Mouse (Mus musculus) midbrain, embryonic 14.5 days (tissue): ENCODE results near the gene Susd1. TPM values are rescaled to one million over a fixed set of nuclear protein-coding genes. Genes with fewer than 3 reads are reported as not detected.
A peak's percentile ranks its signal among the peaks of the same experiment; 100 is the strongest.

Experiments
- ATAC-seq: fragments of 200-750 bp; cut with Nextera tagmentation; 2 replicates; pipeline ENCODE4 v1.8.0; 2017; ENCODE audit warnings: moderate number of reproducible peaks, moderate library complexity; ENCODE audit not compliant: low FRiP score, low TSS enrichment
- DNase-seq: peaks from one replicate; pipeline ENCODE4 v3.0.0-alpha.2; 2015
- H3K27ac ChIP-seq: fragments of 300-500 bp; sonication (generic); replicated peaks from 2 replicates; pipeline ENCODE4 v1.5.1; 2014; ENCODE audit warnings: mild to moderate bottlenecking, low read depth, low read length, moderate library complexity
- H3K27me3 ChIP-seq: fragments of 300-500 bp; sonication (generic); 2 replicates; pipeline ENCODE4 v1.6.1; 2014; ENCODE audit warnings: low read length, control low read depth, mixed read lengths; ENCODE audit not compliant: control insufficient read depth, insufficient read depth
- H3K36me3 ChIP-seq: fragments of 300-500 bp; sonication (generic); 2 replicates; pipeline ENCODE4 v1.6.1; 2014; ENCODE audit warnings: low read length, control low read depth; ENCODE audit not compliant: control insufficient read depth, insufficient read depth
- H3K4me1 ChIP-seq: fragments of 300-500 bp; sonication (generic); 2 replicates; pipeline ENCODE4 v1.6.1; 2014; ENCODE audit warnings: mild to moderate bottlenecking, antibody characterized with exemption, low read length, control low read depth; ENCODE audit not compliant: control insufficient read depth, insufficient read depth
- H3K4me2 ChIP-seq: fragments of 300-500 bp; sonication (generic); 2 replicates; pipeline ENCODE4 v1.6.1; 2014; ENCODE audit warnings: mild to moderate bottlenecking, low read length, moderate library complexity
- H3K4me3 ChIP-seq: fragments of 300-500 bp; sonication (generic); replicated peaks from 2 replicates; pipeline ENCODE4 v1.5.1; 2014; ENCODE audit warnings: low read depth, low read length
- H3K9ac ChIP-seq: fragments of 300-500 bp; sonication (generic); replicated peaks from 2 replicates; pipeline ENCODE4 v1.6.1; 2014; ENCODE audit warnings: mild to moderate bottlenecking, low read length, moderate library complexity
- H3K9me3 ChIP-seq: fragments of 300-500 bp; sonication (generic); 2 replicates; pipeline ENCODE4 v1.6.1; 2016; ENCODE audit warnings: low read length, control low read depth, mixed read lengths; ENCODE audit not compliant: control insufficient read depth
- WGBS: fragments of 180-500 bp; shearing (Covaris S2); extraction: QIAGEN DNeasy Blood & Tissue Kit; methylation state at CpG from one replicate; pipeline ENCODE4 v1.1.7; 2014; 5-methylcytosine and 5-hydroxymethylcytosine counted together
- polyA plus RNA-seq: library from polyadenylated mRNA; unstranded; fragments of >200 nt; fragmentation: Nextera tagmentation; extraction: Ambion mirVana; gene quantifications from 2 replicates; pipeline ENCODE4 v1.2.1, GENCODE M21; 2014

The Susd1 gene
- polyA plus RNA-seq, 1 experiment from 2014 or later, result 0.86 TPM

DNA sequence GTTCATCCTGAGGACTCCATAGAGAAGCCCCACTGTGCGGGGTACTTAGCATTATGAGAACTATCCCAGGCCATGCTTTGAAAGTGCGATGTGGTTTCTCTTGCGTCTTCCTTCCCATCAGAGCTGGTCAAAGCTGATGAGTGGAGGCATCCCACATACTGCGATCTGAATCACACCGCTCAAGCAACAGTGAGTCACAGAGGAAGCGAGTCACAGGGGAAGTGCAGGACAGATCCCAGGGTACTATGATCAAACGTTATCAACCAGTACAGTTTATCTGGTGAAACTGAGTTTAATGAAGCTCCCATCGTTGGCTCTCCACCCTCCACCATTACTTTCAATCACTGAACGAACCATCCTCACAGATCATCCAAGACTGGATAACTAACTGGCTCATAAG is 72.2 kb downstream of the Susd1 start:
- no peak overlapping the region for H3K27ac ChIP-seq
- WGBS, result 92% methylated on average over 9 of the region's 9 CpGs
- H3K9ac ChIP-seq, result no peak overlapping the region
- no peaks in the 10 kb centered on the region for H3K9me3 ChIP-seq
- H3K4me2 ChIP-seq, result no peak overlapping the region
- H3K27me3 ChIP-seq, result no peaks in the 10 kb centered on the region
- no peak overlapping the region for H3K4me3 ChIP-seq
- DNase-seq (no peak), ATAC-seq (no peak)
- no peaks in the 10 kb centered on the region for H3K36me3 ChIP-seq
- H3K4me1 ChIP-seq, result peaks cover 6% of the 10 kb centered on the region; the same call in 1 of the 2 replicates

DNA sequence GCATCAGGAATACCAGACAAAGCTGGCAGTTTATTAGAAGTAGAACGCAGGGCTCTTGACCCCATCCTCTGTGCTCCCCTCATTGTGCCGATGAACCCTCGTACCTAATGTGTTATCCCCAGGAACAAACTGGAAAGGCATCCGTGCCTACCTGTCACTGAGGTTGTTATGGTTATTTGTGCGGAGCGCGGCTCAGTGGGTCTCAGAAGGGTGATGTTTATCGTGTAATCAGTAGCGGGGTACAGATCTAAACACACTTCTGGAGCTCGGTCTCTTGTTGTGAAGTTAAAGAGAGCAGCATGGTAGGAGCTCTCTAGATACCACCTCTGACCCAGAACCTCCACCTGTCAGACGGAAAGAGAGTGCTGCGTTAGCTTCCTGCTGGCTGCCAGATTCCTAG is 72.9 kb downstream of the Susd1 start:
- Histone ChIP-seq H3K4me2 (no peak overlapping the region), H3K9me3 (no peaks in the 10 kb centered on the region), H3K4me1 (peaks cover 6% of the 10 kb centered on the region; the same call in 1 of the 2 replicates), H3K4me3 (no peak overlapping the region), H3K27ac (no peak overlapping the region), H3K36me3 (no peaks in the 10 kb centered on the region), H3K27me3 (no peaks in the 10 kb centered on the region), H3K9ac (no peak overlapping the region)
- WGBS, result 94% methylated on average over 12 of the region's 12 CpGs
- ATAC-seq (no peak), DNase-seq (no peak)

DNA sequence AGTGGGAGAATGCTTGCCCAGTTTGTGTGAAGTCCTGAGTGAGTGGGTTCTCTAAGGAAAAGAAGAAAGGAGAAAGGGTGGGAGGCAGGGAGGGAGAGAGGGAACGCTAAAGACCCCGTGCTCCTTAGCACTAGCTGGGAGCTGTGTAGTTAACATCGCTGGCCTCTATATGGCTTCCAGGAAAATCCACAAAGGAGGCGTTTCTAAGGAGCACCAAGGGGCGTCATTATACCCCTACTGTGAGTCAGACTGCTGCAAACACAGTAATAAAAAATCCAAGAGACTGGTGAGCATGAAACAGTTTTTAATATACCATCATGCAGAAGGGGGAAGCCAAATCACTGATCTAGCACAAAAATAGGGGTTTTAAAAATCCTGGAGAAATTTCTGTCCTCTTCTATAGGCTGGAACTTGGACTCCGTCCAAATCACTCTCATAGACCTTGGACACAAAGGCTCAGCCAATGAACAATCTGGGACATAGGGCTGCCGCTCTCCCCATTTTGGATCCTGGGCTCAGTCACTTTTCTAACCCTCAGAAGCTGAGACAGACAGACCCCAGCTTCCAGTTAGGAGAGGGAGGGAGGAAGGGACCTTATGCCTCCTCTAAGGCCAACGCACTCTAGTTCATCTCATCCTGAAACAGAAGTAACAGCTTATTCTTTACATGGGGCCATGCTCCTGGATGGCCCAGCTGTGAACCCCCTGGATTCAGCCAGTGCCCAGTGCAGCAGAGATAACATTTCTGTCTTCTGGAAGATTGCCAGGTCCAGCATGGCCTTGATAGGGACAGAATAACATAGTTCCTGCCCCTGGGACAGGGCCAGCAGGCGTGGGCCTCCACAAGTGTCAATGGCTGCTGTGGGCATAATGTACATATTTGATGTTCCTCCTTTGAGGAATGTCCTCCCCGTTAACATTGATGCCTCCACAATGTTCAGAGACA is 73.9 kb downstream of the Susd1 start:
- H3K27me3 ChIP-seq, result no peaks in the 10 kb centered on the region
- DNase-seq (no peak), ATAC-seq (no peak)
- 73% methylated on average over 10 of the region's 10 CpGs for WGBS
- no peaks in the 10 kb centered on the region for H3K36me3 ChIP-seq
- no peaks in the 10 kb centered on the region for H3K9me3 ChIP-seq
- no peak overlapping the region for H3K9ac ChIP-seq
- H3K4me1 ChIP-seq, result peaks cover 6% of the 10 kb centered on the region; the same call in 1 of the 2 replicates
- H3K27ac ChIP-seq, result no peak overlapping the region
- H3K4me3 ChIP-seq, result no peak overlapping the region
- H3K4me2 ChIP-seq, result no peak overlapping the region

DNA sequence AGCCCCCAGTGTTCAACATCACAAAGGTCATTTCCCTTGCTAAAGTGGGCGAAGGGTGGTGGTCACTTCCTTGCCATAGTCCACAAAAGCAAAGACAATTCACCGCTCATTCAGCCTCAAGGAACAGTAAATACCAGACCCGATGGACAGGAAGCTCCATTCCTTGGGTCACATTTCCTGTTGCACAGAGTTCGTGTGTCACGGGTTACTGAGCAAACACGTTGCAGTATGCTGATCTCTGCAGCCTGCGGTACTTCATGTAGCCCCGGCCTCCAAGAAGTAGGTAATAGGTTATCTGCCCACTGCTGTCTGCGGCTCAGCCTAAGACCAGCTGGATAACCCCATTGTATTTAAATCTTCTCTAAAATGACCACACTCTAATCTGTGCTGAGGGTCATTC is 75.4 kb downstream of the Susd1 start:
- Histone ChIP-seq H3K27me3 (no peaks in the 10 kb centered on the region), H3K36me3 (no peaks in the 10 kb centered on the region), H3K9me3 (no peaks in the 10 kb centered on the region), H3K4me1 (peaks cover 6% of the 10 kb centered on the region; the same call in 1 of the 2 replicates), H3K27ac (no peak overlapping the region), H3K9ac (no peak overlapping the region), H3K4me3 (no peak overlapping the region), H3K4me2 (no peak overlapping the region)
- WGBS, result 73% methylated on average over 9 of the region's 9 CpGs
- ATAC-seq (no peak), DNase-seq (no peak)

DNA sequence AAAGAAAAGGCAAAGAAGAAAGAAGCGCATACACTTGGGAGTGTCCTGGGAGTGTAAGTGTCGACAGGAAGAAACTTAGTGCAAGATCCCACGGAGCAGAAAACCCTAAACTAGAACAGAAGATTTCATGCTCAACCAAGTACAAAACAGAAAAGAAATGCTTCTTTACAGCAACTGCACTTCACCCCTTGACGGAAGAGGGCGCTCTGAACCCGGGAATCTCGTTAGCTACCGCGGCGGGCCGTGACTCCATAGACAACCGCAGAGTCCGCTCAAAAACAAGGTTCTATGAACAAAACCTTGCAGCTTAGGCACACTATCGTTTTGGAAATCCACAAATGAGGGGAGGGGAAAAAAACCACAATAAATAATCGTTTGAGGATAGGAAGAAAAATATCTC is 77.7 kb downstream of the Susd1 start:
- Histone ChIP-seq H3K4me3 (no peak overlapping the region), H3K9me3 (no peaks in the 10 kb centered on the region), H3K27ac (no peak overlapping the region), H3K4me1 (peaks cover 6% of the 10 kb centered on the region; the same call in 1 of the 2 replicates), H3K4me2 (0 out of 2 replicates have a peak overlapping the region, but pooled peaks have one; percentile 23), H3K27me3 (no peaks in the 10 kb centered on the region), H3K9ac (no peak overlapping the region), H3K36me3 (no peaks in the 10 kb centered on the region)
- WGBS, result 2% methylated on average over 15 of the region's 15 CpGs
- ATAC-seq, result no peak; the same call in 1 of the 2 replicates
- peak; percentile 91 for DNase-seq

DNA sequence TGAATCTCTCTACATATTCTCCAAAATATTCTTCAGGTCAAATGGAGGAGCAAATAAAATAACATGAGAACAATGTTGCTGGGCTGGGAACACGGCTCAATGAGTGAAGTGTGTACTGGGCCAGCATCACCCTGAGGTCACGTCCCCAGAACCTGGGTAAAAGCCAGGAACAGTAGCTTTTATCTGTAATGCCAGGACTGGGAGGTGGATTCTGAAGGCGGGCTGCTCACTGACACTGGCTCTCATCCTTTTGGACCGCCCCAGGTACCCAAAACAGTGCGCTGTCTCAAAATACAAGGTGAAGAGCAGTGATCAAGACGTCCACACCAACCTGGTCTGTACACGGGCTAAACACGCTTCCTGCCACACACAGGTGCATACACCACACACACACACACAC is 78.5 kb downstream of the Susd1 start:
- Histone ChIP-seq H3K27me3 (no peaks in the 10 kb centered on the region), H3K4me3 (no peak overlapping the region), H3K9me3 (no peaks in the 10 kb centered on the region), H3K36me3 (no peaks in the 10 kb centered on the region), H3K27ac (no peak overlapping the region), H3K4me1 (peaks cover 6% of the 10 kb centered on the region; the same call in 1 of the 2 replicates), H3K9ac (no peak overlapping the region), H3K4me2 (no peak overlapping the region)
- 87% methylated on average over 8 of the region's 8 CpGs for WGBS
- ATAC-seq, result no peak
- DNase-seq, result no peak

DNA sequence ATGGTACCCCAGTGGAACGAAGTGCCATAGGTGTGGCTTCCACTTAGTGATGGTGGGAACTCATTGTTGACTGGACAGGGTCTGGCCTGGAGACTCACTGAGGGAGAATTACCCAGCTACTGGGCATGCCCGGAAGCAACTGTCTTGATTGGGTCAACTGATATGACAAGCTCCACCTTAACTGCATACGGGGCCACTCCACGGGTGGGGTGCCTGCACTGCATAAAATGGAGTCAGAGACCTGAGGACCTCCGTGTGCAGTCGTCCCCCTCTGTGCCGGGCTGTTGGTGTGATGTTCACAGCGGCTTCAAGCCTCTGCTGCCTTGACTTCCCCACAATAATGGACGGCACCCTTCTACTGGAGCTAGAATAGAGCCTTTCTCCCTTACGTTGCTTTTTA is 79.5 kb downstream of the Susd1 start:
- H3K9me3 ChIP-seq, result no peaks in the 10 kb centered on the region
- no peak overlapping the region for H3K27ac ChIP-seq
- H3K27me3 ChIP-seq, result no peaks in the 10 kb centered on the region
- H3K36me3 ChIP-seq, result no peaks in the 10 kb centered on the region
- WGBS, result 87% methylated on average over 10 of the region's 10 CpGs
- H3K4me1 ChIP-seq, result no peaks in the 10 kb centered on the region
- no peak for DNase-seq
- ATAC-seq, result no peak
- H3K9ac ChIP-seq, result no peak overlapping the region
- H3K4me3 ChIP-seq, result no peak overlapping the region
- H3K4me2 ChIP-seq, result no peak overlapping the region

DNA sequence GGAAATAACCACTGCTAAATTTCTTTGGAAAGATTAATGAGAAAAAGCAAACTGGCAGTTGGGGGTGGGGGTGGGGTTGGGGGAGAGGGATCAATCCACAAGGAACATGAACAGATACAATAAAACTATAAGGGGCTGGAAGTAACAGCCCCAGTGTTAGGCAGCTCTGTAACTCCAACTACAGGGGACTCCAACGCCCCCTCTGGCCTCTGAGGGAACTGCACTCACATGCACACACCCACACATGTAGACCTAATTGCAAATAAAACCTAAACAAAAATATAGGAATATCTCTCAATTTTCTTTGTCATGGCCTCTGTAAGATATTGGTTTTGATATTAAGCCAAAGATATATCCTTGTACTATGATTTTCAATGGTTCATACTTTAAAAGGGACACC is 83.0 kb downstream of the Susd1 start:
- no peak overlapping the region for H3K9ac ChIP-seq
- WGBS, result 55% methylated on average over 1 of the region's 1 CpGs
- no peak overlapping the region for H3K27ac ChIP-seq

DNA sequence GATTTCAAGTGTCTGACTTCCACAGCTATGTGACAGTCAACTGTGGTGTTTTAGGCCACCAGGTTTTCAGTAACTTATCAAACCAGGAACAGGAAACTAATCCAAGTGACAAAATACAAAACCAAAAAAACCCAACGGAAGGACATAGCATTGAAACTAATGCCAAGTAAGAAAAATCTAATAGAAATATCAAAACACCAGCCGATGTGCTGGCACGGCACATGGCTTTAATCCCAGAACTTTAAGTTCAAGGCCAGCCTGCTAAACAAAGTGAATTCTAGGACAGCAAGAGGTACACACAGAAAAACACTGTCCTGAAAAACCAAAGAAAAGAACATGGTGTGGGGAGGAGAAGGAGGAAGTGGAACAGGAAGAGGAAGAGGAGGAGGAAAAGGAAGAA is 83.8 kb downstream of the Susd1 start:
- Histone ChIP-seq H3K27me3 (no peaks in the 10 kb centered on the region), H3K9ac (no peak overlapping the region), H3K9me3 (no peaks in the 10 kb centered on the region), H3K4me1 (no peaks in the 10 kb centered on the region), H3K36me3 (no peaks in the 10 kb centered on the region), H3K4me3 (no peak overlapping the region), H3K4me2 (no peak overlapping the region), H3K27ac (no peak overlapping the region)
- ATAC-seq (no peak), DNase-seq (no peak)
- WGBS, result 90% methylated on average over 3 of the region's 3 CpGs

More for the DNA sequence above, 83.0 kb downstream of the Susd1 start:
- H3K4me1 ChIP-seq, result no peaks in the 10 kb centered on the region
- H3K27me3 ChIP-seq, result no peaks in the 10 kb centered on the region
- no peaks in the 10 kb centered on the region for H3K36me3 ChIP-seq
- DNase-seq (no peak), ATAC-seq (no peak)
- no peak overlapping the region for H3K4me3 ChIP-seq
- H3K9me3 ChIP-seq, result no peaks in the 10 kb centered on the region
- no peak overlapping the region for H3K4me2 ChIP-seq
